Mouse (Mus musculus) G1E (cell line): ENCODE measurements around the gene Tcf15.

Experiments
- CTCF ChIP-seq: IDR thresholded peaks from 2 replicates; pipeline ENCODE4 v1.5.1; 2012; ENCODE audit warnings: low read depth, low read length, inconsistent platforms, mixed read lengths
- POLR2AphosphoS5 ChIP-seq: IDR thresholded peaks from 2 replicates; pipeline ENCODE4 v1.6.1; 2012; ENCODE audit warnings: low read depth, low read length, inconsistent platforms; ENCODE audit not compliant: insufficient replicate concordance

GRCm38 (mm10) chr2:152114057-152114975 lies 29.0 kb upstream of the Tcf15 start:
- no peak for TF ChIP-seq CTCF
- no peak for TF ChIP-seq POLR2AphosphoS5
